Mouse (Mus musculus) liver, postnatal 0 days (tissue): ENCODE data around the gene Cd101.

ENCODE experiments used
- CTCF ChIP-seq: sonication (generic); IDR thresholded peaks from 2 replicates; pipeline ENCODE4 v1.5.1; 2016; ENCODE audit warnings: antibody characterized with exemption, low read depth
- EP300 ChIP-seq: IDR thresholded peaks from 2 replicates; pipeline ENCODE4 v1.6.1; 2016; ENCODE audit warnings: antibody characterized with exemption, low read depth, mild to moderate bottlenecking

- no peak for TF ChIP-seq CTCF
- no peak for TF ChIP-seq EP300
These were observed 42.2 kb upstream of the Cd101 start for GRCm38 (mm10) chr3:101071576-101071975.
